ENCODE assay signal across 8 mouse cellular contexts in genomic region chr8:88755175-88755791, GRCm38 (mm10). TPM values are rescaled to one million over a fixed set of nuclear protein-coding genes. Genes with fewer than 3 reads are reported as not detected.
DNase-seq lines count a peak whose midpoint lies in the region; ATAC-seq and TF ChIP-seq lines count a peak whose summit lies in the region.

No protein-coding gene starts in this region.

- no peaks in the 10 kb centered on the region for H3K79me2 ChIP-seq in heart, adult 2 months (replicated peaks; ENCODE audit: control insufficient read depth, insufficient read depth, low read length)

- H3K9ac ChIP-seq in embryonic facial prominence, embryonic 13.5 days: no peak overlapping the region
- H3K9ac ChIP-seq in heart, adult 2 months (ENCODE audit: low read depth, low read length): no peak overlapping the region
- H3K9ac ChIP-seq in limb, embryonic 11.5 days (ENCODE audit: low read length): no peak overlapping the region
- no peak overlapping the region for H3K9ac ChIP-seq in midbrain, embryonic 14.5 days (replicated peaks; ENCODE audit: low read length)

- H3K4me1 ChIP-seq in embryonic facial prominence, embryonic 13.5 days: 0 out of 2 replicates have a peak, but pooled peaks cover 6% of the 10 kb centered on the region
- H3K4me1 ChIP-seq in heart, adult 2 months (ENCODE audit: control insufficient read depth, insufficient read depth, low read length): peaks cover 2% of the 10 kb centered on the region; the same call in 1 of the 2 replicates
- no peaks in the 10 kb centered on the region for H3K4me1 ChIP-seq in kidney, adult 2 months (ENCODE audit: control insufficient read depth, insufficient read depth, low read length)
- no peaks in the 10 kb centered on the region for H3K4me1 ChIP-seq in limb, embryonic 11.5 days (ENCODE audit: control insufficient read depth, insufficient read depth, low read length)
- no peaks in the 10 kb centered on the region for H3K4me1 ChIP-seq in midbrain, embryonic 14.5 days (ENCODE audit: control insufficient read depth, insufficient read depth, low read length)

- peak overlapping the region; percentile 44 for H3K4me2 ChIP-seq in embryonic facial prominence, embryonic 13.5 days
- 0 out of 2 replicates have a peak overlapping the region, but pooled peaks have one; percentile 15 for H3K4me2 ChIP-seq in limb, embryonic 11.5 days (ENCODE audit: low read depth, severe bottlenecking)
- H3K4me2 ChIP-seq in midbrain, embryonic 14.5 days (ENCODE audit: low read length): peak overlapping the region; percentile 34

- no peak for TF ChIP-seq POLR2A in heart, adult 2 months (IDR thresholded peaks at IDR 0.05; ENCODE audit: insufficient read depth, low read depth, low read length)
- TF ChIP-seq POLR2A in kidney, adult 2 months (IDR thresholded peaks at IDR 0.05; ENCODE audit: low read depth, low read length): no peak

- ATAC-seq in embryonic facial prominence, embryonic 13.5 days (ENCODE audit: insufficient number of reproducible peaks, insufficient read depth, low FRiP score, low TSS enrichment, low read depth): peak; percentile 65
- 0 out of 2 replicates have a peak, but pooled peaks have one; percentile 54 for ATAC-seq in limb, embryonic 11.5 days (ENCODE audit: insufficient number of reproducible peaks, low FRiP score, low TSS enrichment, low read depth)
- ATAC-seq in midbrain, embryonic 14.5 days (ENCODE audit: low FRiP score, low TSS enrichment): peak; percentile 62; the same call in 1 of the 2 replicates

- no peak overlapping the region for H3K27ac ChIP-seq in embryonic facial prominence, embryonic 13.5 days
- no peak overlapping the region for H3K27ac ChIP-seq in heart, adult 2 months
- no peak overlapping the region for H3K27ac ChIP-seq in kidney, adult 2 months (ENCODE audit: insufficient read depth, low read depth, low read length)
- no peak overlapping the region for H3K27ac ChIP-seq in limb, embryonic 11.5 days (replicated peaks; ENCODE audit: low read depth, low read length)
- no peak overlapping the region for H3K27ac ChIP-seq in midbrain, embryonic 14.5 days (replicated peaks; ENCODE audit: low read depth, low read length)

- WGBS in embryonic facial prominence, embryonic 13.5 days: 3% methylated on average over 14 of the region's 14 CpGs
- 3% methylated on average over 14 of the region's 14 CpGs for WGBS in heart, adult 2 months
- whole genome bisulfite sequencing in kidney, adult 2 months: 3% methylated on average over 14 of the region's 14 CpGs
- WGBS in limb, embryonic 11.5 days: 2% methylated on average over 14 of the region's 14 CpGs
- WGBS in midbrain, embryonic 14.5 days: 3% methylated on average over 14 of the region's 14 CpGs

- no peak overlapping the region for H3K4me3 ChIP-seq in embryonic facial prominence, embryonic 13.5 days
- H3K4me3 ChIP-seq in heart, adult 2 months: no peak overlapping the region
- H3K4me3 ChIP-seq in kidney, adult 2 months (ENCODE audit: insufficient read depth, low read depth, low read length): no peak overlapping the region
- H3K4me3 ChIP-seq in limb, embryonic 11.5 days (ENCODE audit: low read depth, low read length): no peak overlapping the region
- no peak overlapping the region for H3K4me3 ChIP-seq in midbrain, embryonic 14.5 days (replicated peaks; ENCODE audit: low read depth, low read length)

- no peak; the same call in 1 of the 2 replicates for TF ChIP-seq CTCF in heart, adult 2 months (IDR thresholded peaks at IDR 0.05)
- peak; percentile 74 for TF ChIP-seq CTCF in kidney, adult 2 months (conservative IDR thresholded peaks at IDR 0.05; ENCODE audit: insufficient read depth, insufficient read length, low read depth, low read length)

- H3K27me3 ChIP-seq in embryonic facial prominence, embryonic 13.5 days: peaks cover 12% of the 10 kb centered on the region
- H3K27me3 ChIP-seq in heart, adult 2 months (ENCODE audit: control insufficient read depth, insufficient read depth, low read length): no peaks in the 10 kb centered on the region
- no peaks in the 10 kb centered on the region for H3K27me3 ChIP-seq in kidney, adult 2 months (replicated peaks; ENCODE audit: control insufficient read depth, insufficient read depth, low read length)
- no peaks in the 10 kb centered on the region for H3K27me3 ChIP-seq in limb, embryonic 11.5 days (ENCODE audit: control insufficient read depth, insufficient read depth, low read length)
- no peaks in the 10 kb centered on the region for H3K27me3 ChIP-seq in midbrain, embryonic 14.5 days (ENCODE audit: control insufficient read depth, insufficient read depth, low read length)

- H3K36me3 ChIP-seq in embryonic facial prominence, embryonic 13.5 days: no peaks in the 10 kb centered on the region
- no peaks in the 10 kb centered on the region for H3K36me3 ChIP-seq in heart, adult 2 months (ENCODE audit: control insufficient read depth, insufficient read depth, low read length)
- no peaks in the 10 kb centered on the region for H3K36me3 ChIP-seq in kidney, adult 2 months (ENCODE audit: control insufficient read depth, insufficient read depth, low read length)
- H3K36me3 ChIP-seq in limb, embryonic 11.5 days (ENCODE audit: control insufficient read depth, insufficient read depth, low read length): no peaks in the 10 kb centered on the region
- no peaks in the 10 kb centered on the region for H3K36me3 ChIP-seq in midbrain, embryonic 14.5 days (ENCODE audit: control insufficient read depth, insufficient read depth, low read length)

- peak; percentile 97 for DNase-seq in 3T3-L1 (ENCODE audit: low read depth, low spot score)
- DNase-seq in adrenal gland, postnatal 36 days: peak; percentile 83 to 84
- peak; percentile 73 to 78 for DNase-seq in heart, adult 2 months
- DNase-seq in kidney, adult 2 months: peak; percentile 85
- peak; percentile 88 for DNase-seq in limb, embryonic 11.5 days (ENCODE audit: low spot score)
- DNase-seq in midbrain, embryonic 14.5 days: peak; percentile 92
- peak; percentile 45 for DNase-seq in spleen, adult 12 weeks (ENCODE audit: low spot score)

- intact Hi-C loops in heart, adult 2 months (cut with DNase I): loop anchor here (10.0 kb wide), 2 partner anchors 490 to 1030 kb away; no protein-coding TSS in a partner anchor

- no peaks in the 10 kb centered on the region for H3K9me3 ChIP-seq in embryonic facial prominence, embryonic 13.5 days
- no peaks in the 10 kb centered on the region for H3K9me3 ChIP-seq in limb, embryonic 11.5 days (ENCODE audit: control insufficient read depth, low read length)
- H3K9me3 ChIP-seq in midbrain, embryonic 14.5 days (ENCODE audit: control insufficient read depth, low read length): no peaks in the 10 kb centered on the region

- no peak for TF ChIP-seq EP300 in heart, adult 2 months (IDR thresholded peaks at IDR 0.05; ENCODE audit: insufficient read depth, low read depth, low read length)

RNA-seq across cellular contexts. Expression of gene Cyld, which starts 58.5 kb away (rescaled TPM):
- total RNA-seq in adrenal gland, postnatal 36 days (2021): 10 to 100 TPM; 55.7 to 60.9 TPM
- polyA plus RNA-seq in embryonic facial prominence, embryonic 13.5 days (2015; fragmentation: Nextera tagmentation; extraction: Ambion mirVana): 13.0 and 14.3 TPM in 2 replicates
- 10 to 100 TPM; 27.1 to 29.4 TPM for total RNA-seq in heart, adult 2 months (2021)
- 4.8 and 10.1 TPM in 2 replicates for polyA plus RNA-seq in heart, adult 2 months (2012; rRNA removed)
- polyA plus RNA-seq in kidney, adult 2 months (2012; rRNA removed): 8.4 and 10.0 TPM in 2 replicates
- 13.5 and 17.3 TPM in 2 replicates for polyA plus RNA-seq in limb, embryonic 11.5 days (2014; fragmentation: Nextera tagmentation; extraction: Ambion mirVana)
- polyA plus RNA-seq in midbrain, embryonic 14.5 days (2014; fragmentation: Nextera tagmentation; extraction: Ambion mirVana): 19.0 and 21.1 TPM in 2 replicates

Comparison
In these comparisons a context has a peak if more than half of its experiments do, and no peak if none do; other contexts are left out.
1. DNase-seq: peak in every context shown above with its lines; median percentile 97 in 3T3-L1; 92 in midbrain, embryonic 14.5 days; 88 in limb, embryonic 11.5 days; 85 in kidney, adult 2 months; 84 in adrenal gland, postnatal 36 days; 76 in heart, adult 2 months; 45 in spleen, adult 12 weeks.